Mouse (Mus musculus) heart, postnatal 25 days (tissue): ENCODE measurements at regions not wholly inside any gene's neighbourhood (a gene's known extent, or its start where the extent isn't known, plus 50 kb on each side); places are given as distances from the start of the nearest gene placed in this dataset.

ENCODE experiments used
- DNase-seq: peaks from one replicate; pipeline ENCODE4 v3.0.0; 2022; ENCODE audit warnings: low spot score
- intact Hi-C: fragments of 180-260 bp; cut with DNase I; formaldehyde crosslinking; loops from one replicate; pipeline ENCODE4 v1.15.1; 2025

DNA sequence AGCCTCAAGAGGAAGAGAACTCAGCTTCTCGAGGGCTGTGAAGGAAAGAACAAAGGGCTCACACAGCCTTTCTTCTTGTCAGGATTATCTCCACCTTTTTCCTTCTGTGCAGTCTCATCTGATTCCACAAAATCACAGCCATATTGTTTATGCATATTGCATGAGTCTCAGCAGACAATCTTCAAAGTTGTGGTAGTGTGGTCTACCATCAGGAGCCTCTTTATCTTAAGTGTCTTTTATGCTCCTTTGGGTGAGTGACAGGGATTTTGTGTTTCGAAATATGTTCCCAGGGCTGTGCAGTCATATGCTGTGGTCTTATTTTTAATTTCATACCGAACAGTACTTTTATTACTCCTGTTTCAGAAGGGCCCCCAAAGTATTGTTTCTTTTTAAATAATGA lies 198.2 kb upstream of the Tgfbr2 start:
- intact Hi-C loops = no loop called here
- DNase-seq = no peak

DNA sequence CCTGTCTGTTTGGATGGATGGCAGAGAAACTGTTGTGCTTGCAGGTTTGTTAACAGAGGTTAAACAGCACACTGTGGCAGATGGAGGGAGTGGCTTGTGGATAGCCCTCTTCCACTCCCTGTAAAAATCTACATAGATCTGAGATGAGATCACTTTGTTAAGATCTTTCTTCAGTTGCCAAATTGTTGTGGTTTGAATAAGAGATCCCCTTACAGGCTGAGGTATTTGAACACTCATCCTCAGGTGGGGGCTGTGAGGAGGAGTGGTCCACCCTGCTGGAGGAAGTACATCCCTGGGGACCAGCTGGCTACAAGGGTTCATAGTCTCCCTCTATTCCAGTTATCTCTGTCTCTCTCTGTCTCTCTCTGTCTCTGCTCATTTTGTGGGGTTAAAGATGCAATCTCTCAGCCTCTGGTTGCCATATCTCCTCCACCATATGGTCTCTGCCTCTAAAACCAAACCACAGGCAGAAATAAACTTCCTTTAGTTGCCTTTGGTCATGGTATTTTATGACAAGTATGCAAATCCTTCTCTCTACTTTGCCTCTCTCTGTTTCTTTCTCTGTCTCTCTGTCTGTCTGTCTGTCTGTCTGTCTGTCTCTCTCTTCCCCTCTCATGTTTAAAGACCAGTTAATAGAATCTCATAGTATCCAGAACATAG lies 194.0 kb upstream of the Tgfbr2 start:
- intact Hi-C loops = no loop called here
- DNase-seq = no peak

DNA sequence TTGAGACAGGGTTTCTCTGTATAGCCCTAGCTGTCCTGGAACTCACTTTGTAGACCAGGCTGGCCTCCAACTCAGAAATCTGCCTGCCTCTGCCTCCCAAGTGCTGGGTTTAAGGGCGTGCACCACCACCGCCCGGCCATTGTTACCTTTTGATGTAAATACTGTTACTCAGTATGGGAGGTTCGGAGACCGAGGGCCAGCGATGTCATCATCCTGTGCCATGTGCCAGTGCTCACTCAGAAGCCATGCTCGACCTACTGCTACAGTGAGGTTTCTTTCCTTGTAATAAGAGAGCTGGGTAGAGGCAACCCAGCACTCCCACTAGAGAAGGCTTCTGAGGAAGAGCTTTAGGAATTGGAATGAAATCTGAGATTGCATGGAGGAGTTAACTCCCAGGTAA lies 191.6 kb upstream of the Tgfbr2 start:
- DNase-seq = no peak
- intact Hi-C loops = no loop called here

GRCm38 (mm10) chr9:116366193-116366592 lies 191.0 kb upstream of the Tgfbr2 start:
- intact Hi-C loops = no loop called here
- no peak for DNase-seq

DNA sequence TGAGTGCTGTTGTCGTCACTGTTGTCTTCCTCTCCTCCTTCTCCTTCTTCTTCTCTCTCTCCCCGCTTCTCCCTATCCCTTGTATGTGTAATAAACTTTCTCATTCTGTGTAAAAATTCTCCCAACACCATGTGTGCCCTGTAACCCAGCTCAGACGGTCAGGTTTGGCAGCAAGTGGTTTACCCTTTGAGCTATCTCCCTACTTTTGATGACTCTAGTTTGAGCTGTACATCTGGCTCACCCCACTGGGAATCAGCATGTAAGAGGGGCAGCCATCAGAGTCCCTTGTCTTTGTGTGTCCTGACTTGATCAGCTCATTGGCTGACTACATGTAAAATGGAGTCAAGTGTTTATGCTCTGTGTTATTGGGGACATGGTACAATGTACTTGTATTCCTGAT lies 190.5 kb upstream of the Tgfbr2 start:
- intact Hi-C loops = no loop called here
- DNase-seq = no peak

DNA sequence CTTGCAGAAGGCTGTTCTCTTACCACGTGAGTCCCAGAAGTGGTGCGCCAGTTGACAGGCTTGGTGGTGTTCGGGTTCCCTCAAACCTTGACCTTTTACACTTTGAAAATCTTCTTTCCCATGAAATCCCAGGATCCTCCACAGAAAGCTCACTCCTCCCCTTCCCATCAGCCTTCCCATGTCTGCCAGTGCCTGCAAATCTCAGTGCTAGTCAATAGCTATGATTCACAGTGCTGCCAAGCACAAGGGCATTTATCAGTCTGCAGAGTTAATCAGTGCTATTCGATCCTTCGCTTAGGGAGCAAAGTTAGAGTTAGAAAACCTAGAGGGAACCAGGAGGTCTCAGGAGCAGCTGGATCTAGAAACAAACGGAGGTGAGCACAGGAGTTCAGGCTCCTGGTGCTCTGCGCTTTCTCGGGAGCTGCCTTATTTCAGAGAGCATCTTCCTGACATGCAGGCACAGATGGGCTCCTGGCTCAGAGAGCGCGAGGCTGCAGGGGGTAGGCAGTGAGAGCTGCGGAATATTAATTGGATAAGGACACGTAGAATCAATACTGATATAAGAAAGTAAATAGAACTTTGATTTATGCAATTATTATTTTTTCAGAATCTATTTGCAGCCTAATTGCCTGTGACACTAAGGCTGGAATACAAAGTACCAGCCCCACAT lies 190.0 kb upstream of the Tgfbr2 start:
- no peak for DNase-seq
- intact Hi-C loops = no loop called here

- intact Hi-C loops = no loop called here
These were observed 185.9 kb upstream of the Tgfbr2 start for GRCm38 (mm10) chr9:116361092-116361491.

GRCm38 (mm10) chr9:116354056-116354732 lies 179.0 kb upstream of the Tgfbr2 start:
- no peak for DNase-seq
- intact Hi-C loops = no loop called here

More at GRCm38 (mm10) chr9:116361092-116361491, 185.9 kb upstream of the Tgfbr2 start:
- DNase-seq = no peak

GRCm38 (mm10) chr9:116352801-116353494 lies 177.8 kb upstream of the Tgfbr2 start:
- intact Hi-C loops = no loop called here
- DNase-seq = peak; percentile 45

- intact Hi-C loops = no loop called here
- no peak for DNase-seq
These were observed 175.8 kb upstream of the Tgfbr2 start for GRCm38 (mm10) chr9:116350804-116351547.

DNA sequence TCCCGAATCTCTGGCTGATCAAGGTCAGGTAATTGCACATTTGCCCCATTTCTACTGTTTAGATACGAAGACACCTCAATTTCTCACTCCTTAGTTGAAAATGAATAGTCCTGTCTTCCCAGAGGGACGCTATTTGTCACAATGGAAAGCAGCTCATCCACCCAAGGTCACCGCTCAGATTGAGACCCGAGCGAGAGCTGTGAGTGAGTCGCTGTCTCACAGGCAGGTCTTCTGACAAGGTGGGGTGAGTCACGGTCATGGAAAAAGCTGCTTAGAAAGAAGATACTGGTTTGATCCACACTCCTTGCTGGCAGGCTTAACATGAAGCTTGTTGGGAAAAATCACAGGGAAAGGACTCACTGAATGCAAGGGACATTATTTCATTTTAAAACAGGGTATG lies 171.9 kb upstream of the Tgfbr2 start:
- intact Hi-C loops = no loop called here

GRCm38 (mm10) chr9:116346495-116346894 lies 171.3 kb upstream of the Tgfbr2 start:
- no peak for DNase-seq
- intact Hi-C loops = no loop called here

More for the DNA sequence above, 171.9 kb upstream of the Tgfbr2 start:
- DNase-seq = no peak

- DNase-seq = no peak
- intact Hi-C loops = no loop called here
These were observed 167.9 kb upstream of the Tgfbr2 start for GRCm38 (mm10) chr9:116343086-116343481.

GRCm38 (mm10) chr9:116342446-116343085 lies 167.4 kb upstream of the Tgfbr2 start:
- no peak for DNase-seq
- intact Hi-C loops = no loop called here

GRCm38 (mm10) chr9:116342009-116342408 lies 166.8 kb upstream of the Tgfbr2 start:
- intact Hi-C loops = no loop called here
- DNase-seq = no peak

- intact Hi-C loops = no loop called here
These were observed 165.8 kb upstream of the Tgfbr2 start for GRCm38 (mm10) chr9:116340952-116341351.

DNA sequence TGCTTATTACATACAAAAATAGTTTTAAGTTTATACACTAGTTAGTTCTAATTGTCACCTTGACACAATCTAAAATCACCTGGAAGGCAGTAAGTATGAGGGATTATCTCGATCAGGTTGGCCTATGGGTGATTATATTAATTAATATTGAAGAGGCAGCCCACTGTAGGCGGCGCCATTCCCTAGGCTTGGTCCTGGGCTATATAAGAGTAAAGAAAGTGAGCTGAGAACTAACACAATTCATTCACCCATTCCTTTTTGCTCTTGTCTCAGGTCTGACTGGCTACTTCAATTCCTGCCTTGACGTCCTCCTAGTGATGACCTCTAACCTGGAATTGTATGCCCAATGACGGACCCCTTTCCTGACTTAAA lies 163.6 kb upstream of the Tgfbr2 start:
- intact Hi-C loops = no loop called here
- no peak for DNase-seq

More at GRCm38 (mm10) chr9:116340952-116341351, 165.8 kb upstream of the Tgfbr2 start:
- DNase-seq = no peak

- DNase-seq = no peak
These were observed 163.1 kb upstream of the Tgfbr2 start for GRCm38 (mm10) chr9:116338093-116338728.

DNA sequence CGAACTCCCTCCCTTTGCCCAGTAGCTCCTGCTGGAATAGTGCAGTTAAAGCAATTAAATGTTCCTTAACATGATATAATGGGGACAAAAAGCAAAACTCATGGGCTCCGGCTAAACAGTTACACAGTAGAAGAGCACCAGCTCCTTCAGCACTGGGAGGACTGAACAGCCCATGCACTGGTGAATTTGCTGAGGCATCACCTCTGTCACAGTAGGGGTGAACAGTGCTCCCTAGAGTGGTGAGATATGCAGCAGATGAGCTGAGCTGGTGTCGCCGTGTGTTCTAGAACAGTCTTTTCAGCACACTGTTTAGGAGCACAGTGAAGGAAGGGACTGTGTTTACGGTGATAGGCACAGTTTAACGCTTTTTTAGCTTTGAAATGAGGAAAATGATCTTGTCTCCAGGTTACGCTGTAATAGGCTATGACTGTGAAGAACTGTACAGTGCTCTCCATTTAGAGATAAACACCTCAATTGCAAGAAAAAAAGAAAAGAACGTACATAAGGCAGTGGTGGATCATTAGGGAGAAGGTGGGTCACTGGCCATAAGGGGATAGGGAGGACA lies 162.4 kb upstream of the Tgfbr2 start:
- intact Hi-C loops = no loop called here
- DNase-seq = no peak

More at GRCm38 (mm10) chr9:116338093-116338728, 163.1 kb upstream of the Tgfbr2 start:
- intact Hi-C loops = no loop called here
